Mouse (Mus musculus): ENCODE results near the gene Igflr1. TPM values are rescaled to one million over a fixed set of nuclear protein-coding genes. Genes with fewer than 3 reads are reported as not detected.

The Igflr1 gene
- polyA plus RNA-seq, 1 experiment from 2014 or later, result 3.0 TPM

DNA sequence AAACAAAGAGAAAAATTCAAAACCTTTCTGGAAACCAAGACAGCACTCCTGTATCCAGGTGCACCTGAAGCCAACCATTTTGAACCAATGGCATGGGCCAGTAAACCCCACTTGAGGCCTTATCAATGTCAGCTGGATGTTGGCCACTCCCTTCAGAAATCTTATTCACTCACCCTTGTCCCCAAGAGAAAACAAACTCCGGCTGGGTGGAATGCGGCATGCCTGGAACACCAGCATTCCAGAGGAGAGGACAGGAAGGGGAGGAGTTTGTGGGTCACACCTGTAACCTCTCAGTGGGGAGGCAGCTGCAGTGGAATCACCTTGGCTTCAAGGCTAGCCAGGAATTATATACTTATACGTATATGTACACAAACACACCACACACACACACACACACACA, 37.4 kb downstream of the Igflr1 start:
- H3K9me3 ChIP-seq (ENCODE audit: low read depth, low read length), result no peaks in the 10 kb centered on the region
- no peak overlapping the region for H3K9ac ChIP-seq
- DNase-seq (peak; percentile 76), ATAC-seq (ENCODE audit: insufficient read depth) (peak; percentile 52)
- H3K27me3 ChIP-seq (ENCODE audit: insufficient read depth, low read length), result no peaks in the 10 kb centered on the region
- no peak for TF ChIP-seq CTCF (IDR thresholded peaks at IDR 0.05; ENCODE audit: low read depth)
- no peaks in the 10 kb centered on the region; the same call in 1 of the 2 replicates for H3K4me1 ChIP-seq (ENCODE audit: insufficient read depth)
- H3K4me2 ChIP-seq, result no peak overlapping the region
- WGBS, result 19% methylated on average over 3 of the region's 3 CpGs
- H3K27ac ChIP-seq (ENCODE audit: low read depth), result peak overlapping the region; percentile 88
- no peak overlapping the region for H3K4me3 ChIP-seq (ENCODE audit: low read depth, low read length)
- H3K36me3 ChIP-seq (ENCODE audit: insufficient read depth), result no peaks in the 10 kb centered on the region

DNA sequence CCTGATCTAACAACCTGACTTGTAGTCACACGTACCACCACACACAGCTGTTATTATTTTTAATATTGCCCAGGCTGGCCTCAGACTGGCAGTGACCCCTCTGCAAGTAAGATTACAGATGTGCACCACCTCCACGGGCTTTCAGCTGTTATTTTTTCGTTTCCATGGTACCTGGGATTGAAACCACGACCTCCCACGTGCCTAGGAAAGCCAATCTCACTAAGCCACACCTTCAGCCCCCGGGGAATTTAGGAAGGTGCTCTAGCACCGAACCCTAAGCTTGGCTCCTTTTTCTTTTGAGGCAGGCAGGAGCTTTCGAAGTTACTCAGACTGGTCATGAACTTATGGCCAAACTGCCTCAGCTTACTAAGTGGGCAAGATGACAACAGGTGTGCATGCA, 39.2 kb downstream of the Igflr1 start:
- no peak overlapping the region for H3K4me3 ChIP-seq (ENCODE audit: low read depth, low read length)
- no peak overlapping the region for H3K9ac ChIP-seq
- TF ChIP-seq CTCF (IDR thresholded peaks at IDR 0.05; ENCODE audit: low read depth), result no peak
- H3K4me2 ChIP-seq, result no peak overlapping the region
- H3K9me3 ChIP-seq (ENCODE audit: low read depth, low read length), result no peaks in the 10 kb centered on the region
- H3K4me1 ChIP-seq (ENCODE audit: insufficient read depth), result no peaks in the 10 kb centered on the region; the same call in 1 of the 2 replicates
- ATAC-seq (ENCODE audit: insufficient read depth) (no peak), DNase-seq (no peak)
- H3K27me3 ChIP-seq (ENCODE audit: insufficient read depth, low read length), result no peaks in the 10 kb centered on the region
- 46% methylated on average over 8 of the region's 8 CpGs for WGBS
- H3K27ac ChIP-seq (ENCODE audit: low read depth), result no peak overlapping the region
- no peaks in the 10 kb centered on the region for H3K36me3 ChIP-seq (ENCODE audit: insufficient read depth)

DNA sequence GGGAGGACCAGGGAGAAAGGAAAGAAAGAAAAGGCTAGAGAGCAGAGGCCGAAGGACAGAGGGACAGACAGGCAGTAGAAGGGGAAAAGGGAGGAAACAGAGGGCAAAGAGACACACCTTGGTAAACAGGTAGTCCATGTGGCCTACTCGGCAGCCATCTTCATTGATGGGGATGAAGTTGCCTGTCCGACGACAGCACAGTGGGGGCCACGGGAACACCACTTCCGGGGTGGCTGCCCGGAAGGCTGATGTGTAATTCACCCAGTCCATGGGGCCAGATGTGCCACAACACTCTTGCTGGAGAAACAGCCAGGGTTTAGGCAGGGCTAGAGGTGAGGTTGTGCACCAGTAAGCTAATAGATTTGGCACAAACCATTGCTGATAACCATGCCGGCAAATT, 39.7 kb downstream of the Igflr1 start:
- no peak for ATAC-seq (ENCODE audit: insufficient read depth)
- H3K4me3 ChIP-seq (ENCODE audit: low read depth, low read length), result no peak overlapping the region

DNA sequence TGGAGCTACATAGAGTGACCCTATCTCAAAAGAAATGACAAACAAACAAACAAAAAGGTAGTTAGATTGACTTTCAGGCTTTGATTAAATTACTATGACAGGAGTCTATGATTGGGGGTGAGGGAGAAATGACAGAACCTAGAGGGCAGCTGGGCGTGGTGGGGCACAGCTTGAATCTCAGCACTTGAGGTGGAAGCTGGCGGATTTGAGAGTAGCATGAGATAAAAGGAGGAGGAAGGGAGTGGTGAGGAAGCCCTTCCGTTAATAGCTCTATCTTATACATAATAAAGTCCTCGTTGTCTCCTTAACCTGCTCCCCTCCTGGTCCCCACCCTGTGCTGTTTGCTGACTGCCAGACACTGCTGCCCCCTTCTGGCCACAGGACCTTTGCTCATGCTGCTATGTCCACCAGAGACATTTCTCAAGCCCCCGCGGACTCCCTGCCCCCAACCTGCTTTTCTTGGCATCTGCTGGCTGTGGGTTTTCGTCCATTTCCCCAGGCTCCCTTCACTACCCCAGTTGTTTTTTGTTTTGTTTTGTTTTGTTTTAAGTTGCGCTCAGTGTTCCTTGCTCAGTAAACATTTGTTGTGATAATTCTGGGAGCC, 42.6 kb downstream of the Igflr1 start:
- Histone ChIP-seq H3K36me3 (ENCODE audit: insufficient read depth) (no peaks in the 10 kb centered on the region), H3K9me3 (ENCODE audit: low read depth, low read length) (no peaks in the 10 kb centered on the region), H3K9ac (no peak overlapping the region), H3K4me2 (no peak overlapping the region), H3K4me1 (ENCODE audit: insufficient read depth) (no peaks in the 10 kb centered on the region), H3K27me3 (ENCODE audit: insufficient read depth, low read length) (no peaks in the 10 kb centered on the region), H3K27ac (ENCODE audit: low read depth) (no peak overlapping the region), H3K4me3 (ENCODE audit: low read depth, low read length) (no peak overlapping the region)
- WGBS, result 18% methylated on average over 8 of the region's 8 CpGs
- TF ChIP-seq CTCF (IDR thresholded peaks at IDR 0.05; ENCODE audit: low read depth), result peak; percentile 81
- DNase-seq, result peak; percentile 72
- 0 out of 2 replicates have a peak, but pooled peaks have one; percentile 44 for ATAC-seq (ENCODE audit: insufficient read depth)

More for the DNA sequence above, 39.7 kb downstream of the Igflr1 start:
- Histone ChIP-seq H3K9me3 (ENCODE audit: low read depth, low read length) (no peaks in the 10 kb centered on the region), H3K27me3 (ENCODE audit: insufficient read depth, low read length) (no peaks in the 10 kb centered on the region), H3K27ac (ENCODE audit: low read depth) (no peak overlapping the region), H3K4me2 (no peak overlapping the region), H3K9ac (no peak overlapping the region), H3K4me1 (ENCODE audit: insufficient read depth) (no peaks in the 10 kb centered on the region; the same call in 1 of the 2 replicates), H3K36me3 (ENCODE audit: insufficient read depth) (no peaks in the 10 kb centered on the region)
- 82% methylated on average over 8 of the region's 8 CpGs for WGBS
- no peak for DNase-seq
- no peak for TF ChIP-seq CTCF (IDR thresholded peaks at IDR 0.05; ENCODE audit: low read depth)

DNA sequence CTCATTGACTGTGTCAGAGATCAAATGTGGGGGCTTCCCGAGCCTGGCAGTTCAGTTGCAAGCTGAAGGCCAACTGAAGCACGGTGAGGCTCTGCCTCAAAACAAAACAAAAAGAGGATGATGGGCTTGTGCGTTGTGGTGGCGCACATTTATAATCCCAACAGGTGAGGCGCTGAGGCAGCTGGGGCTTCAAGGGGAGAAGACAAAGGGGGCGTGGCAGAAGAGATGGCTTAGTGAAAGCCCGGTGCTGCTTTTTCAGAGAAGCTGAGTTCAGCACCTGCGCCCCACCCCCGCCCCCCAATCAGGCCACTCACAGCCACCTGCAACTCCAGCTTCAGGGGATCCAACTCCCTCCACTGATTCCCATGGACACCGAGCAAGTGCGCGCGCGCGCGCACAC, 43.2 kb downstream of the Igflr1 start:
- Histone ChIP-seq H3K4me3 (ENCODE audit: low read depth, low read length) (no peak overlapping the region), H3K9ac (no peak overlapping the region), H3K9me3 (ENCODE audit: low read depth, low read length) (no peaks in the 10 kb centered on the region), H3K27ac (ENCODE audit: low read depth) (no peak overlapping the region), H3K4me2 (no peak overlapping the region), H3K4me1 (ENCODE audit: insufficient read depth) (no peaks in the 10 kb centered on the region), H3K27me3 (ENCODE audit: insufficient read depth, low read length) (no peaks in the 10 kb centered on the region), H3K36me3 (ENCODE audit: insufficient read depth) (no peaks in the 10 kb centered on the region)
- TF ChIP-seq CTCF (IDR thresholded peaks at IDR 0.05; ENCODE audit: low read depth), result no peak
- WGBS, result 49% methylated on average over 16 of the region's 16 CpGs
- ATAC-seq (ENCODE audit: insufficient read depth) (no peak), DNase-seq (no peak)

DNA sequence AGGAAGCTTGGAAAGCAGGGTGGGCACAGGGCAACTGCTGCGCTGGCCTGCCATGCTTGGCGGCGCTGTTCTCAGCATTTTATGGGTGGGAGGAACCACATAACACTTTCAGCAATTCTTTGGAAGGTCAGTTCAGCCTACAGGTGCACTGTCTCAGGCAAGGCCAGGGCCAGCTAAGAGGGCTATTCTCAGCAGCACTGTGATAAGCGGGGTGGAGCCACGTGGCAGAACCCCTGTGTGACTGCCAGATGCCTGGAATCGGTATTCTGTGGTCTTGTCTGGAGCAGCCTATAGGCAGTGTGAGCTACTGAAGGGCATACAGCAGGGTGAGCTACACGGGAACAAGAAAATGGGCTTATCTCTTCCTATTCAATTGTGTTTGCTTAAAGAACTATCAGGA, 44.8 kb downstream of the Igflr1 start:
- no peak overlapping the region for H3K9ac ChIP-seq
- no peak for ATAC-seq (ENCODE audit: insufficient read depth)
- no peak overlapping the region for H3K4me3 ChIP-seq (ENCODE audit: low read depth, low read length)
- no peaks in the 10 kb centered on the region for H3K27me3 ChIP-seq (ENCODE audit: insufficient read depth, low read length)
- H3K4me2 ChIP-seq, result no peak overlapping the region
- no peaks in the 10 kb centered on the region for H3K9me3 ChIP-seq (ENCODE audit: low read depth, low read length)
- no peak overlapping the region for H3K27ac ChIP-seq (ENCODE audit: low read depth)
- no peak for DNase-seq
- no peak for TF ChIP-seq CTCF (IDR thresholded peaks at IDR 0.05; ENCODE audit: low read depth)
- H3K4me1 ChIP-seq (ENCODE audit: insufficient read depth), result no peaks in the 10 kb centered on the region
- no peaks in the 10 kb centered on the region for H3K36me3 ChIP-seq (ENCODE audit: insufficient read depth)
- 48% methylated on average over 7 of the region's 7 CpGs for WGBS

DNA sequence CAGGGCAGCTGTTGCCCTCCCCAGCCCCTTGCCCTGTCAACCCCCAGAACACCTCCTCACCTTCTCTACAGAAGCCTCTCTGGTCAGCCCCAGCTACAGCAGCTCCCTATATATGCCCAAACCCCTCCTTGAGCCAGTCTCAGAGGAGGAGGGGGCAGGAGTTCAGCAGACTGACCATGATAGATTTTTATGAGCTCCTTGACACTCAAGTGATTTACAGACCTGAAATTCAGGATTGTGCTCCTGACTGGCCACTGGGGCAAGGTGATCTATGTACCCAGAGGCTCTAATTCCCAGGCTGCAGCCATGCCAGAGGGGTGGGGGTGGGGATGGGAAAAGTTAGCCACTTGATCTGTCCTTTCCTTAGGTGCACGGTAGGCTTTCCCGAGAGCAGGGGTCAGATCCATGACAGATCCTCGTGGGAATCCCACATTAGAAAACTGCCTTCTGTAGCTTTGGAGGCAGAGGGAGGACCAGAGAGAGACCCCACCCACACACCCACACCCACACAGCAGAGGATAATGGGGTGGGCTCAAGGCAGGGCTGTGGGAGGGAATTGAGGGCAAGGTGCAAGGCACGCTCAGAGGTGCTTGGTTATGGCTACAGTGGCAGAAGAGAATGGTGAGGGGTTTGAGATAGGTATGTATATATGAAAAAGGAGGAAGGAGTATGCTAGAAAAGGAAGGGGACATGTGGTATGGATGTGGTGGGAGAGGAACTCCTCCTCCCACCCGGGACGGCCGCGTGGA, 47.6 kb downstream of the Igflr1 start, which contains the start of gene Upk1a:
Upk1a (minus strand) TSS at position 194 of the 749 bp plus-strand sequence.
- H3K4me3 ChIP-seq (ENCODE audit: low read depth, low read length), result no peak within 1 kb of the TSS
- no peak within 1 kb of the TSS for H3K27ac ChIP-seq (ENCODE audit: low read depth)
- peaks cover 25% of the 10 kb centered on the region for H3K36me3 ChIP-seq (ENCODE audit: insufficient read depth)
- no peak for TF ChIP-seq CTCF (IDR thresholded peaks at IDR 0.05; ENCODE audit: low read depth)
- H3K9me3 ChIP-seq (ENCODE audit: low read depth, low read length), result no peaks in the 10 kb centered on the region
- no peak within 1 kb of the TSS for H3K9ac ChIP-seq
- DNase-seq, result no peak
- no peaks in the 10 kb centered on the region for H3K4me1 ChIP-seq (ENCODE audit: insufficient read depth)
- 59% methylated on average over 8 of the region's 8 CpGs for WGBS
- no peak within 1 kb of the TSS for H3K4me2 ChIP-seq
- H3K27me3 ChIP-seq (ENCODE audit: insufficient read depth, low read length), result no peaks in the 10 kb centered on the region
- no peak; the same call in 1 of the 2 replicates for ATAC-seq (ENCODE audit: insufficient read depth)
